Mouse (Mus musculus) layer of hippocampus, adult 2 months (tissue): Measurements from ENCODE around the gene Ntm. TPM values are rescaled to one million over a fixed set of nuclear protein-coding genes. Genes with fewer than 3 reads are reported as not detected.

ENCODE experiments used
- DNase-seq, 2 experiments: peaks; one replicate each; pipeline ENCODE4 v3.0.0; 2022; ENCODE audit warnings: low spot score in 2 of 2
- H3K27ac ChIP-seq: fragments of 200-600 bp; 2 replicates; pipeline ENCODE4 v1.8.1; 2022
- H3K4me3 ChIP-seq: fragments of 200-600 bp; 2 replicates; pipeline ENCODE4 v1.8.1; 2022; ENCODE audit warnings: mild to moderate bottlenecking
- CTCF ChIP-seq: fragments of 200-600 bp; conservative IDR thresholded peaks from 2 replicates; pipeline ENCODE4 v1.8.1; 2022; ENCODE audit warnings: antibody characterized with exemption, mild to moderate bottlenecking, moderate library complexity
- total RNA-seq, 2 experiments: library from RNA; stranded (reverse); gene quantifications; 2 replicates each; pipeline ENCODE4 v1.2.3; 2021

The Ntm gene
- total RNA-seq, 2 experiments from 2014 or later = 132 to 141 TPM

DNA sequence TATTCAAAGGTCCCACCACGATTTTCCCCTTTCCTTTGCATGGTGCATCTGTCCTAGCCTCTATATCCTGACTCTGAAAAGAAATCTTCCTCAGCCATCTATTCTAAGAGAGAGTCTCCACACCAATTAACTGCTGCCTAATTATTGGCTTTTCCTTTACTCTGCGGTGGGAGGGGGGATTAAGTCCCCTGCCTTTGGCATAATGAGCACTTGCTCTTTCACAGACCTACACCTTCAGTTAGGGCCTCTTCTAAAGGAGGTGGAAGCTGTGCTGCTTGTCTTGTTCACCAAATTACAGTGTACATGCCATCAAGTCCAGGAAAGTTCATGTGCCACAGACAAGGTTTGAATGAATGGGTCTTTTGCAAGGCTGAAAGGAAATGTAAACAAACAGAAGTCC lies 847.6 kb downstream of the Ntm start:
- no peak for DNase-seq
- Histone ChIP-seq H3K4me3 (no peak overlapping the region), H3K27ac (no peak overlapping the region)
- TF ChIP-seq CTCF = no peak

GRCm38 (mm10) chr9:29106771-29107170 lies 856.2 kb downstream of the Ntm start:
- no peak for TF ChIP-seq CTCF
- Histone ChIP-seq H3K4me3 (no peak overlapping the region), H3K27ac (no peak overlapping the region)
- no peak for DNase-seq

GRCm38 (mm10) chr9:29104442-29104841 lies 858.5 kb downstream of the Ntm start:
- no peak for TF ChIP-seq CTCF

DNA sequence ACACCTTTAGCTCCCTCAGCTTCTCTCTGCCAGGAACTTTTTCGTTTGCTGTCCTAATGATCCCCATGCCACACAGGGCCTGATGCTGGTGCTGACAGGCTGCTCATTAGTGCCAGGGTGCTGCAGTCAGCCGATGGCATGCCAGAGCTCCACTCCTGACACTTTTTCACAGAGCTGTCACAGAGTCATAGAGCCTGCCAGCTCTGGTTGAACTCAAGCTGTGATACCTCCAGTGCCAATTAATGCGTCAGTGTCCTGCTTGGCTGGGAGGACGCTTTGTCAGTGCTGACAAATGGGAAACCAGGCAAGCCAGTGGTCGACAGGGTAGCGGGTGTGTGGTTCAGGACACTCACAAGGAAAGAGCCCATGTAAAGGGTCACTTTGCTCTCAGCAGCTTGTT lies 858.9 kb downstream of the Ntm start:
- DNase-seq = peak; percentile 22 to 49
- no peak overlapping the region for H3K27ac ChIP-seq

More at GRCm38 (mm10) chr9:29104442-29104841, 858.5 kb downstream of the Ntm start:
- H3K27ac ChIP-seq = no peak overlapping the region
- no peak for DNase-seq
- no peak overlapping the region for H3K4me3 ChIP-seq

DNA sequence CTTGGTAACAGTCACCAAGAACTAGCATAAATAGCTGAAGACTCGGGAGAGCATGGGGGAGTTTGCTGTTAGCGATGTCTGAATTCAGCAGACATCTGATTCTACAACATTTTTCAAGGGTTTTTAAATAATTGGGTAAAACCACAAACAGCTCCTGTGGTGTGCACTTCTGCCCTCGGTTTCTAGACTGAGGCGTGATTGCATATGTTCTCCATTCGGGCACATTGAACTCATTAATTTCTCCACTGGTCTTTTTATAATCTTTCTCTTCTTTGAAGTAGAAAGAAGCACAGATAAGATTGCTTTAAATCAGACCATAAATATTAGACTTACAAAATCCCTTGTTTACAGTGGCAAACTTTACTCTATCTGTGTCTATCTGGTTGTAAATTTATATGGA lies 862.3 kb downstream of the Ntm start:
- TF ChIP-seq CTCF = no peak
- DNase-seq = no peak
- no peak overlapping the region for H3K4me3 ChIP-seq
- H3K27ac ChIP-seq = peak overlapping the region; percentile 32; the same call in 1 of the 2 replicates

More for the DNA sequence above, 858.9 kb downstream of the Ntm start:
- no peak overlapping the region for H3K4me3 ChIP-seq
- no peak for TF ChIP-seq CTCF

DNA sequence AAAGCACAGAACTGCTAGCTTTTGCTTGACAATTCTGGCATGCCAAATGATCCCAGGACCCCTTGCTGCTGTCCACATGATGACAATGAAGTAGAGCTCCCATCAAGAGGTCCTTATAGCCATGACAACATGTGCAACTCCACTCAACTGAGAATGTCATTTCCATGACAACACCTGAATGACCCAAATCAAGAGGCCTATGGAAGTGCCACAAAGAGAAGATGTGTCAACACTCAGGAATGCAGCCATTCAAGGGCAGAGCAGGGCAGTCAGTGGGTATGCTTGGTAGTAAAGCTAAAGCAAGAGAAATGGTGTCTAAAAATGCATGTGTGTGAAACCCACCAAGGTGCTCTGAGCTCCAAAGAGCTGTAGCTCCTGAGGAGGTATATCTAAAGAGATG lies 870.5 kb downstream of the Ntm start:
- no peak for DNase-seq
- TF ChIP-seq CTCF = no peak
- Histone ChIP-seq H3K4me3 (no peak overlapping the region), H3K27ac (no peak overlapping the region)

- Histone ChIP-seq H3K27ac (no peak overlapping the region), H3K4me3 (no peak overlapping the region)
- no peak for DNase-seq
- TF ChIP-seq CTCF = no peak
Observed at GRCm38 (mm10) chr9:29088657-29089056, 874.3 kb downstream of the Ntm start.

GRCm38 (mm10) chr9:29087656-29088055 lies 875.3 kb downstream of the Ntm start:
- Histone ChIP-seq H3K27ac (no peak overlapping the region), H3K4me3 (no peak overlapping the region)
- no peak for DNase-seq
- TF ChIP-seq CTCF = no peak

DNA sequence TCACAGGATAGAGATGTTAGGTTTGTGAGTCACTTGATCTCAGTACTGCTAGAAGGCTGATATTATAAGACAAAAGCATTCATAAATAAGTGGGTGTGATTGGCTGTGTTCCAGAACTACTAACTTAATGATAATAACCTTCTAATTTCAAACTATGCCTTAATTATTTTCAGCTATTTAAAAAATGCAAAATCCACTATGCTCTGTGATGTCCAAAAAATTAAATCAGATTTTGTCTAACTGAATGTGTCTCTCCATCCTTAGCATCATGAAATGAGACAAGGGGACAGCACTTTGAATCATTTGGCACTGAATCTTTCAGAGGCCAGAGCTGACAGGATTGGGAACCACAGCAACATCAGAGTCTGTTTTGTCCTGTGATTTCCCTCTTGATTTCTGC lies 875.8 kb downstream of the Ntm start:
- H3K4me3 ChIP-seq = no peak overlapping the region
- DNase-seq = no peak
- H3K27ac ChIP-seq = no peak overlapping the region
- TF ChIP-seq CTCF = no peak

GRCm38 (mm10) chr9:29075924-29076577 lies 886.9 kb downstream of the Ntm start:
- peak; percentile 50 to 76 for DNase-seq
- no peak overlapping the region for H3K4me3 ChIP-seq
- no peak for TF ChIP-seq CTCF
- peak overlapping the region; percentile 60 for H3K27ac ChIP-seq

- no peak for TF ChIP-seq CTCF
- H3K27ac ChIP-seq = peak overlapping the region; percentile 60
- DNase-seq = no peak
- H3K4me3 ChIP-seq = no peak overlapping the region
Observed at GRCm38 (mm10) chr9:29075243-29075642, 887.7 kb downstream of the Ntm start.

DNA sequence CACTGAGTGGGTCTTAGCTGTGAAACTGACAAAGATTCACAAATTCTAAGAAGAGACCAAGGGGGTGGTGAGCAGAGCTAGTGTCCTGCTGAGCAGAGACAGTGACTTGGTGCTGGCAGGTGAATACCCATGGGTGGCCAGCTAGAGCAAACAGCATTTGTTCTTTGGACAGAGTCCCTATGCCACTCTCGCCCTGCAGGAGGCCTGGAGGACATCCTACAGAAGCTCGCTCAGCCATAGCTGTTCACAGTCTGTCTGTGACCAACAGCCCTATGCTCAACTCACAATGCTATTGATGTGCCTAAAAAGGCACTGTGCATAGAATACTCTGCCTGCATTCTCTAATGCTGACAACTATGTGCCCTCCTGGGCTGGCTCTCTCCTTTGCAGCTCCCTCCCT lies 888.4 kb downstream of the Ntm start:
- Histone ChIP-seq H3K4me3 (no peak overlapping the region), H3K27ac (no peak overlapping the region)
- no peak for TF ChIP-seq CTCF
- no peak for DNase-seq

- no peak overlapping the region for H3K27ac ChIP-seq
- no peak for DNase-seq
- no peak for TF ChIP-seq CTCF
- no peak overlapping the region for H3K4me3 ChIP-seq
Observed at GRCm38 (mm10) chr9:29071997-29072396, 890.9 kb downstream of the Ntm start.

GRCm38 (mm10) chr9:29067572-29067971 lies 895.4 kb downstream of the Ntm start:
- Histone ChIP-seq H3K4me3 (no peak overlapping the region), H3K27ac (no peak overlapping the region)
- TF ChIP-seq CTCF = no peak
- DNase-seq = no peak
